Mouse (Mus musculus) kidney, embryonic 15.5 days (tissue): ENCODE results near the gene Coro1c. TPM values are rescaled to one million over a fixed set of nuclear protein-coding genes. Genes with fewer than 3 reads are reported as not detected.
A peak's percentile ranks its signal among the peaks of the same experiment; 100 is the strongest.
"Not testable (repeated sequence)": the region's sequence is repeated elsewhere in the genome, so short reads cannot be mapped to it uniquely, and the experiment has no call there.

Source experiments
- ATAC-seq: fragments of 200-750 bp; cut with Nextera tagmentation; replicated peaks from 2 replicates; pipeline ENCODE4 v1.8.0; 2017; ENCODE audit warnings: moderate TSS enrichment; ENCODE audit not compliant: low FRiP score
- H3K27ac ChIP-seq: fragments of 300-500 bp; sonication (generic); 2 replicates; pipeline ENCODE4 v1.5.1; 2015; ENCODE audit warnings: mild to moderate bottlenecking, inconsistent platforms
- H3K27me3 ChIP-seq: fragments of 300-500 bp; sonication (generic); 2 replicates; pipeline ENCODE4 v1.6.1; 2015; ENCODE audit warnings: inconsistent platforms
- H3K36me3 ChIP-seq: fragments of 300-500 bp; sonication (generic); 2 replicates; pipeline ENCODE4 v1.6.1; 2015; ENCODE audit warnings: inconsistent platforms
- H3K4me1 ChIP-seq: fragments of 300-500 bp; sonication (generic); 2 replicates; pipeline ENCODE4 v1.6.1; 2015; ENCODE audit warnings: inconsistent platforms
- H3K4me2 ChIP-seq: fragments of 300-500 bp; sonication (generic); 2 replicates; pipeline ENCODE4 v1.6.1; 2015; ENCODE audit warnings: moderate library complexity, mild to moderate bottlenecking, inconsistent platforms
- H3K4me3 ChIP-seq: fragments of 300-500 bp; sonication (generic); replicated peaks from 2 replicates; pipeline ENCODE4 v1.5.1; 2015; ENCODE audit warnings: mild to moderate bottlenecking, inconsistent platforms
- H3K9ac ChIP-seq: fragments of 300-500 bp; sonication (generic); 2 replicates; pipeline ENCODE4 v1.6.1; 2015; ENCODE audit warnings: mild to moderate bottlenecking, inconsistent platforms
- H3K9me3 ChIP-seq: fragments of 300-500 bp; sonication (generic); replicated peaks from 2 replicates; pipeline ENCODE4 v1.6.1; 2016; ENCODE audit warnings: inconsistent platforms
- WGBS: fragments of 180-500 bp; shearing (Covaris S2); methylation state at CpG from one replicate; pipeline ENCODE4 v1.1.7; 2015; ENCODE audit warnings: mixed read lengths; 5-methylcytosine and 5-hydroxymethylcytosine counted together
- polyA plus RNA-seq: library from polyadenylated mRNA; unstranded; fragments of >200 nt; fragmentation: Nextera tagmentation; extraction: Ambion mirVana; gene quantifications from 2 replicates; pipeline ENCODE4 v1.2.1, GENCODE M21; 2015

Coro1c gene
- polyA plus RNA-seq, 1 experiment from 2014 or later: 119 TPM

GRCm38 (mm10) chr5:113813608-113814007, 95.0 kb downstream of the Coro1c start:
- Histone ChIP-seq H3K4me3 (no peak overlapping the region), H3K27ac (no peak overlapping the region), H3K9me3 (peaks cover 3% of the 10 kb centered on the region; the same call in 1 of the 2 replicates), H3K27me3 (peaks cover 15% of the 10 kb centered on the region; the same call in 1 of the 2 replicates), H3K4me1 (peaks cover 22% of the 10 kb centered on the region), H3K9ac (no peak overlapping the region), H3K4me2 (no peak overlapping the region), H3K36me3 (no peaks in the 10 kb centered on the region)
- no peak for ATAC-seq
- 28% methylated on average over 9 of the region's 9 CpGs for WGBS

GRCm38 (mm10) chr5:113812638-113813037, 95.9 kb downstream of the Coro1c start:
- no peak overlapping the region for H3K4me3 ChIP-seq
- H3K4me1 ChIP-seq: peaks cover 31% of the 10 kb centered on the region
- no peak overlapping the region for H3K9ac ChIP-seq
- H3K27ac ChIP-seq: no peak overlapping the region
- no peak overlapping the region for H3K4me2 ChIP-seq
- H3K36me3 ChIP-seq: no peaks in the 10 kb centered on the region
- 83% methylated on average over 2 of the region's 2 CpGs for WGBS
- peaks cover 3% of the 10 kb centered on the region; the same call in 1 of the 2 replicates for H3K9me3 ChIP-seq
- peaks cover 15% of the 10 kb centered on the region; the same call in 1 of the 2 replicates for H3K27me3 ChIP-seq
- no peak for ATAC-seq

GRCm38 (mm10) chr5:113811824-113812420, 96.6 kb downstream of the Coro1c start:
- not testable (repeated sequence) for H3K36me3 ChIP-seq, H3K9ac ChIP-seq, H3K4me2 ChIP-seq, ATAC-seq, H3K9me3 ChIP-seq, H3K27ac ChIP-seq, H3K4me3 ChIP-seq
- peaks cover 15% of the 10 kb centered on the region; the same call in 1 of the 2 replicates for H3K27me3 ChIP-seq
- WGBS: 21% methylated on average over 11 of the region's 12 CpGs
- peaks cover 32% of the 10 kb centered on the region for H3K4me1 ChIP-seq

- Histone ChIP-seq H3K4me2 (no peak overlapping the region), H3K4me1 (peaks cover 25% of the 10 kb centered on the region), H3K4me3 (no peak overlapping the region), H3K27me3 (peaks cover 8% of the 10 kb centered on the region; the same call in 1 of the 2 replicates), H3K36me3 (no peaks in the 10 kb centered on the region), H3K27ac (no peak overlapping the region), H3K9me3 (peaks cover 3% of the 10 kb centered on the region; the same call in 1 of the 2 replicates), H3K9ac (no peak overlapping the region)
- no peak for ATAC-seq
- 84% methylated on average over 4 of the region's 4 CpGs for WGBS
These were observed 98.4 kb downstream of the Coro1c start for GRCm38 (mm10) chr5:113810111-113810510.

- 75% methylated on average over 2 of the region's 2 CpGs for WGBS
These were observed 100.4 kb downstream of the Coro1c start for GRCm38 (mm10) chr5:113808177-113808576.

GRCm38 (mm10) chr5:113807712-113808111, 100.8 kb downstream of the Coro1c start:
- no peak overlapping the region for H3K9ac ChIP-seq
- ATAC-seq: no peak
- no peak overlapping the region for H3K27ac ChIP-seq
- no peaks in the 10 kb centered on the region for H3K36me3 ChIP-seq
- no peaks in the 10 kb centered on the region for H3K27me3 ChIP-seq
- H3K4me3 ChIP-seq: no peak overlapping the region
- no peak overlapping the region for H3K4me2 ChIP-seq
- H3K9me3 ChIP-seq: peaks cover 3% of the 10 kb centered on the region; the same call in 1 of the 2 replicates
- 53% methylated on average over 9 of the region's 9 CpGs for WGBS
- H3K4me1 ChIP-seq: peaks cover 13% of the 10 kb centered on the region

More at GRCm38 (mm10) chr5:113808177-113808576, 100.4 kb downstream of the Coro1c start:
- Histone ChIP-seq H3K9me3 (peaks cover 3% of the 10 kb centered on the region; the same call in 1 of the 2 replicates), H3K27me3 (no peaks in the 10 kb centered on the region), H3K4me1 (peaks cover 13% of the 10 kb centered on the region), H3K4me2 (no peak overlapping the region), H3K4me3 (no peak overlapping the region), H3K27ac (no peak overlapping the region), H3K36me3 (no peaks in the 10 kb centered on the region), H3K9ac (no peak overlapping the region)
- no peak for ATAC-seq

GRCm38 (mm10) chr5:113806414-113806813, 102.1 kb downstream of the Coro1c start:
- WGBS: 28% methylated on average over 10 of the region's 10 CpGs
- H3K9ac ChIP-seq: no peak overlapping the region
- no peak overlapping the region for H3K27ac ChIP-seq
- H3K9me3 ChIP-seq: peaks cover 1% of the 10 kb centered on the region; the same call in 1 of the 2 replicates
- ATAC-seq: no peak
- no peaks in the 10 kb centered on the region for H3K27me3 ChIP-seq
- no peak overlapping the region for H3K4me2 ChIP-seq
- peaks cover 13% of the 10 kb centered on the region for H3K4me1 ChIP-seq
- H3K4me3 ChIP-seq: no peak overlapping the region
- no peaks in the 10 kb centered on the region for H3K36me3 ChIP-seq

- 89% methylated on average over 9 of the region's 9 CpGs for WGBS
- Histone ChIP-seq H3K27me3 (no peaks in the 10 kb centered on the region), H3K4me3 (no peak overlapping the region), H3K27ac (no peak overlapping the region), H3K4me1 (peaks cover 19% of the 10 kb centered on the region), H3K4me2 (no peak overlapping the region), H3K9ac (no peak overlapping the region), H3K36me3 (no peaks in the 10 kb centered on the region), H3K9me3 (no peaks in the 10 kb centered on the region)
- ATAC-seq: no peak
These were observed 103.3 kb downstream of the Coro1c start for GRCm38 (mm10) chr5:113805301-113805700.

GRCm38 (mm10) chr5:113804395-113804966, 104.1 kb downstream of the Coro1c start:
- peaks cover 27% of the 10 kb centered on the region for H3K4me1 ChIP-seq
- no peaks in the 10 kb centered on the region for H3K27me3 ChIP-seq
- WGBS: 42% methylated on average over 7 of the region's 7 CpGs
- H3K9ac ChIP-seq: no peak overlapping the region
- H3K36me3 ChIP-seq: no peaks in the 10 kb centered on the region
- H3K27ac ChIP-seq: no peak overlapping the region
- ATAC-seq: no peak
- no peak overlapping the region for H3K4me3 ChIP-seq
- H3K4me2 ChIP-seq: no peak overlapping the region
- no peaks in the 10 kb centered on the region for H3K9me3 ChIP-seq

GRCm38 (mm10) chr5:113800280-113800679, 108.3 kb downstream of the Coro1c start, which contains the start of gene Tmem119:
Gene Tmem119, minus strand, starts transcription at chr5:113800516.
- no peaks in the 10 kb centered on the region for H3K9me3 ChIP-seq
- peak within 1 kb of the TSS; percentile 82 for H3K27ac ChIP-seq
- peak within 1 kb of the TSS; percentile 48 for H3K4me3 ChIP-seq
- H3K4me2 ChIP-seq: peak within 1 kb of the TSS; percentile 55
- H3K9ac ChIP-seq: peak within 1 kb of the TSS; percentile 33; the same call in 1 of the 2 replicates
- WGBS: under 1% methylated on average over 11 of the region's 11 CpGs
- peak; percentile 82 for ATAC-seq
- H3K27me3 ChIP-seq: peaks cover 4% of the 10 kb centered on the region; the same call in 1 of the 2 replicates
- peaks cover 52% of the 10 kb centered on the region for H3K4me1 ChIP-seq
- H3K36me3 ChIP-seq: no peaks in the 10 kb centered on the region

GRCm38 (mm10) chr5:113799691-113800090, 108.9 kb downstream of the Coro1c start:
- peaks cover 4% of the 10 kb centered on the region; the same call in 1 of the 2 replicates for H3K27me3 ChIP-seq
- peak overlapping the region; percentile 82 for H3K27ac ChIP-seq
- WGBS: 42% methylated on average over 5 of the region's 5 CpGs
- H3K4me3 ChIP-seq: peak overlapping the region; percentile 48
- peak overlapping the region; percentile 33; the same call in 1 of the 2 replicates for H3K9ac ChIP-seq
- H3K9me3 ChIP-seq: no peaks in the 10 kb centered on the region
- peaks cover 55% of the 10 kb centered on the region for H3K4me1 ChIP-seq
- no peak for ATAC-seq
- 0 out of 2 replicates have a peak, but pooled peaks cover 1% of the 10 kb centered on the region for H3K36me3 ChIP-seq
- H3K4me2 ChIP-seq: peak overlapping the region; percentile 55

- Histone ChIP-seq H3K4me3 (peak overlapping the region; percentile 48; the same call in 1 of the 2 replicates), H3K4me2 (peak overlapping the region; percentile 55), H3K9ac (no peak overlapping the region), H3K27me3 (peaks cover 4% of the 10 kb centered on the region; the same call in 1 of the 2 replicates), H3K9me3 (no peaks in the 10 kb centered on the region), H3K36me3 (peaks cover 5% of the 10 kb centered on the region; the same call in 1 of the 2 replicates), H3K27ac (no peak overlapping the region), H3K4me1 (peaks cover 55% of the 10 kb centered on the region)
- no peak for ATAC-seq
- WGBS: 66% methylated on average over 9 of the region's 9 CpGs
These were observed 110.0 kb downstream of the Coro1c start for GRCm38 (mm10) chr5:113798525-113798924.
